Mouse (Mus musculus) limb, embryonic 13.5 days (tissue): ENCODE results near the gene Irf3. TPM values are rescaled to one million over a fixed set of nuclear protein-coding genes. Genes with fewer than 3 reads are reported as not detected.

ENCODE experiments used
- ATAC-seq: fragments of 200-750 bp; cut with Nextera tagmentation; 2 replicates; pipeline ENCODE4 v1.8.0; 2017; ENCODE audit warnings: low read depth, moderate number of reproducible peaks, moderate TSS enrichment; ENCODE audit not compliant: low FRiP score
- H3K27ac ChIP-seq: fragments of 300-500 bp; sonication (generic); 2 replicates; pipeline ENCODE4 v1.5.1; 2015; ENCODE audit warnings: inconsistent platforms, mild to moderate bottlenecking, moderate library complexity
- H3K27me3 ChIP-seq: fragments of 300-500 bp; sonication (generic); 2 replicates; pipeline ENCODE4 v1.6.1; 2015; ENCODE audit warnings: mild to moderate bottlenecking, inconsistent platforms
- H3K36me3 ChIP-seq: fragments of 300-500 bp; sonication (generic); 2 replicates; pipeline ENCODE4 v1.6.1; 2015; ENCODE audit warnings: inconsistent platforms, mild to moderate bottlenecking, moderate library complexity
- H3K4me1 ChIP-seq: fragments of 300-500 bp; sonication (generic); 2 replicates; pipeline ENCODE4 v1.6.1; 2015; ENCODE audit warnings: inconsistent platforms
- H3K4me2 ChIP-seq: fragments of 300-500 bp; sonication (generic); replicated peaks from 2 replicates; pipeline ENCODE4 v1.6.1; 2015; ENCODE audit warnings: inconsistent platforms, mild to moderate bottlenecking, moderate library complexity
- H3K4me3 ChIP-seq: fragments of 300-500 bp; sonication (generic); 2 replicates; pipeline ENCODE4 v1.5.1; 2015; ENCODE audit warnings: moderate library complexity, mild to moderate bottlenecking, inconsistent platforms
- H3K9ac ChIP-seq: fragments of 300-500 bp; sonication (generic); 2 replicates; pipeline ENCODE4 v1.6.1; 2015; ENCODE audit warnings: mild to moderate bottlenecking, inconsistent platforms
- H3K9me3 ChIP-seq: fragments of 300-500 bp; sonication (generic); 2 replicates; pipeline ENCODE4 v1.6.1; 2016; ENCODE audit warnings: inconsistent platforms
- WGBS: fragments of 180-500 bp; shearing (Covaris S2); methylation state at CpG from one replicate; pipeline ENCODE4 v1.1.7; 2015; 5-methylcytosine and 5-hydroxymethylcytosine counted together
- polyA plus RNA-seq: library from polyadenylated mRNA; unstranded; fragments of >200 nt; fragmentation: Nextera tagmentation; extraction: Ambion mirVana; gene quantifications from 2 replicates; pipeline ENCODE4 v1.2.1, GENCODE M21; 2015

The Irf3 gene
- polyA plus RNA-seq: 94.6 and 96.8 TPM in 2 replicates

GRCm38 (mm10) chr7:44997231-44997939 is at the start of gene Irf3:
Gene Irf3 (plus strand): TSS chr7:44997648.
- H3K4me3 ChIP-seq: peak within 1 kb of the TSS; percentile 72
- under 1% methylated on average over 43 of the region's 43 CpGs for WGBS
- peak within 1 kb of the TSS; percentile 89 for H3K4me2 ChIP-seq
- peaks cover 30% of the 10 kb centered on the region for H3K4me1 ChIP-seq
- peak; percentile 93 for ATAC-seq
- H3K36me3 ChIP-seq: peaks cover 70% of the 10 kb centered on the region
- H3K9me3 ChIP-seq: no peaks in the 10 kb centered on the region
- H3K9ac ChIP-seq: peak within 1 kb of the TSS; percentile 82
- H3K27ac ChIP-seq: peak within 1 kb of the TSS; percentile 85
- H3K27me3 ChIP-seq: no peaks in the 10 kb centered on the region

GRCm38 (mm10) chr7:44949922-44950321 is 47.5 kb upstream of the Irf3 start:
- Histone ChIP-seq H3K4me2 (no peak overlapping the region), H3K27ac (no peak overlapping the region), H3K4me1 (peaks cover 10% of the 10 kb centered on the region), H3K36me3 (no peaks in the 10 kb centered on the region), H3K27me3 (peaks cover 49% of the 10 kb centered on the region), H3K9ac (no peak overlapping the region), H3K9me3 (no peaks in the 10 kb centered on the region), H3K4me3 (no peak overlapping the region)
- ATAC-seq: no peak
- WGBS: 75% methylated on average over 6 of the region's 6 CpGs

- Histone ChIP-seq H3K9me3 (no peaks in the 10 kb centered on the region), H3K9ac (peak overlapping the region; percentile 76), H3K4me2 (peak overlapping the region; percentile 86), H3K27me3 (peaks cover 49% of the 10 kb centered on the region), H3K4me3 (peak overlapping the region; percentile 54), H3K4me1 (peaks cover 10% of the 10 kb centered on the region), H3K36me3 (no peaks in the 10 kb centered on the region), H3K27ac (no peak overlapping the region)
- WGBS: 0% methylated on average over 10 of the region's 10 CpGs
- ATAC-seq: peak; percentile 55
Measured at GRCm38 (mm10) chr7:44951960-44952359, 45.5 kb upstream of the Irf3 start.

GRCm38 (mm10) chr7:44952611-44953306 is 44.7 kb upstream of the Irf3 start:
- peak; percentile 92 for ATAC-seq
- H3K4me3 ChIP-seq: peak overlapping the region; percentile 54
- H3K4me1 ChIP-seq: peaks cover 10% of the 10 kb centered on the region
- H3K27ac ChIP-seq: peak overlapping the region; percentile 61; the same call in 1 of the 2 replicates
- 7% methylated on average over 24 of the region's 24 CpGs for WGBS
- H3K27me3 ChIP-seq: peaks cover 41% of the 10 kb centered on the region
- no peaks in the 10 kb centered on the region for H3K36me3 ChIP-seq
- H3K4me2 ChIP-seq: peak overlapping the region; percentile 86
- peak overlapping the region; percentile 76 for H3K9ac ChIP-seq
- H3K9me3 ChIP-seq: no peaks in the 10 kb centered on the region

- Histone ChIP-seq H3K4me3 (no peak overlapping the region), H3K36me3 (peaks cover 1% of the 10 kb centered on the region; the same call in 1 of the 2 replicates), H3K27ac (no peak overlapping the region), H3K4me2 (no peak overlapping the region), H3K9ac (no peak overlapping the region), H3K27me3 (peaks cover 33% of the 10 kb centered on the region), H3K4me1 (peaks cover 10% of the 10 kb centered on the region), H3K9me3 (no peaks in the 10 kb centered on the region)
- WGBS: 63% methylated on average over 14 of the region's 14 CpGs
- no peak for ATAC-seq
Measured at GRCm38 (mm10) chr7:44953561-44953960, 43.9 kb upstream of the Irf3 start.

GRCm38 (mm10) chr7:44954091-44954885 is 43.2 kb upstream of the Irf3 start:
- 84% methylated on average over 12 of the region's 12 CpGs for WGBS
- Histone ChIP-seq H3K4me1 (peaks cover 10% of the 10 kb centered on the region), H3K27me3 (peaks cover 26% of the 10 kb centered on the region), H3K4me2 (no peak overlapping the region), H3K27ac (no peak overlapping the region), H3K9ac (no peak overlapping the region), H3K36me3 (peaks cover 8% of the 10 kb centered on the region), H3K4me3 (no peak overlapping the region), H3K9me3 (no peaks in the 10 kb centered on the region)
- no peak for ATAC-seq

GRCm38 (mm10) chr7:44955628-44956027 is 41.8 kb upstream of the Irf3 start:
- no peak overlapping the region for H3K4me2 ChIP-seq
- H3K27ac ChIP-seq: no peak overlapping the region
- no peaks in the 10 kb centered on the region for H3K9me3 ChIP-seq
- WGBS: 51% methylated on average over 5 of the region's 5 CpGs
- H3K4me3 ChIP-seq: no peak overlapping the region
- ATAC-seq: no peak
- peaks cover 19% of the 10 kb centered on the region for H3K36me3 ChIP-seq
- H3K4me1 ChIP-seq: peaks cover 10% of the 10 kb centered on the region
- H3K27me3 ChIP-seq: peaks cover 14% of the 10 kb centered on the region
- H3K9ac ChIP-seq: no peak overlapping the region

GRCm38 (mm10) chr7:44956266-44956665 is 41.2 kb upstream of the Irf3 start:
- no peak overlapping the region for H3K4me3 ChIP-seq
- peaks cover 26% of the 10 kb centered on the region for H3K36me3 ChIP-seq
- H3K9me3 ChIP-seq: no peaks in the 10 kb centered on the region
- H3K4me1 ChIP-seq: peaks cover 10% of the 10 kb centered on the region
- H3K27ac ChIP-seq: no peak overlapping the region
- no peak for ATAC-seq
- peaks cover 7% of the 10 kb centered on the region for H3K27me3 ChIP-seq
- H3K4me2 ChIP-seq: no peak overlapping the region
- 55% methylated on average over 6 of the region's 6 CpGs for WGBS
- H3K9ac ChIP-seq: no peak overlapping the region

- Histone ChIP-seq H3K27me3 (no peaks in the 10 kb centered on the region), H3K27ac (no peak overlapping the region), H3K9ac (peak overlapping the region; percentile 31; the same call in 1 of the 2 replicates), H3K4me2 (no peak overlapping the region), H3K9me3 (no peaks in the 10 kb centered on the region), H3K4me1 (peaks cover 2% of the 10 kb centered on the region; the same call in 1 of the 2 replicates), H3K4me3 (no peak overlapping the region), H3K36me3 (peaks cover 36% of the 10 kb centered on the region)
- WGBS: 76% methylated on average over 20 of the region's 20 CpGs
- ATAC-seq: no peak
Measured at GRCm38 (mm10) chr7:44957183-44957835, 40.1 kb upstream of the Irf3 start.

GRCm38 (mm10) chr7:44958208-44958607 is 39.2 kb upstream of the Irf3 start:
- Histone ChIP-seq H3K36me3 (peaks cover 44% of the 10 kb centered on the region), H3K27ac (no peak overlapping the region), H3K4me2 (no peak overlapping the region), H3K9me3 (no peaks in the 10 kb centered on the region), H3K9ac (no peak overlapping the region), H3K27me3 (no peaks in the 10 kb centered on the region), H3K4me3 (no peak overlapping the region), H3K4me1 (no peaks in the 10 kb centered on the region)
- 55% methylated on average over 7 of the region's 7 CpGs for WGBS
- ATAC-seq: no peak

GRCm38 (mm10) chr7:44959281-44959680 is 38.2 kb upstream of the Irf3 start:
- Histone ChIP-seq H3K4me2 (no peak overlapping the region), H3K4me1 (no peaks in the 10 kb centered on the region), H3K9ac (no peak overlapping the region), H3K4me3 (no peak overlapping the region), H3K36me3 (peaks cover 54% of the 10 kb centered on the region), H3K9me3 (no peaks in the 10 kb centered on the region), H3K27me3 (no peaks in the 10 kb centered on the region), H3K27ac (no peak overlapping the region)
- no peak for ATAC-seq
- 89% methylated on average over 8 of the region's 8 CpGs for WGBS
